Mouse (Mus musculus) spleen, adult 18-20 months (tissue): Measurements from ENCODE around the gene Brms1l.

Source experiments
- DNase-seq, 2 experiments: peaks; one replicate each; pipeline ENCODE4 v3.0.0; 2022; ENCODE audit warnings: mixed read lengths in 2 of 2

Gene Brms1l

DNA sequence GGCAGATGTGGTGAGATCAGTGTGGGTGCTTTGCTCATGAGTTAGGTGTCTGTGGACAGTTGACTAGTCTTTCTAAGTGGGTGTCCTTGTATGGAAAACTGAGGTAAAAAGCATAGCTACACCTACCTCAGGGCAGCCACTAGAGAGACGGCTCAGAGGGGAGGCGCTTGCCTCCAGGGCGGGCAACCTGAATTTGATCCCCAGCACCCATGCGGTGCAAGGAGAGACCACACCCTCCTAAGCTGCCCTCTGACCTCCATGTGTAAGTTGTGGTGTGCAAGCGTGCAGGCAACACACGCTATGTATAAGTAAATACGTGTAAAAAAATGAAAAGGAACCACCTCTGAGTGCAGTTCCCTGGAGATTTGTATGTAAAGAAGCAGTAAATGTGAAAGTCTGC is 24.5 kb downstream of the Brms1l start:
- no peak for DNase-seq

DNA sequence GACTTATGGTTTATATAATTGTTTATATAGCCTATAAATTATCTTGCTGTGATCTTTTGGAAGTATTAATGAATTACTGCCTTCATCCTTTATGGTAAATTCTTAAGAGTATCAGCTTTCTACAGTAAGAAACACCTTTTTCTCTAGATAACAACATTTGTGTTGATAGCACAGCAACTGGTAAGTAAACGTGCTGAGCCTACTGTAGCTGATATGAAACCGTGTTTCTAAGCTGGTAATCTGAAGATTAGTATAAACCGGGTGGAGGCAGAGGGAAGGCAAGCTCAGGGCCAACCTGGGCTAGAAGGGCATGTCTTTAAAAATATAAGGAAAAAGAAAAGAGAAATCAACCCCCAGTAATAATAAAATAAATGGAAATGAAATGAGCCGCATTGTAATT is 31.6 kb downstream of the Brms1l start:
- no peak for DNase-seq

- DNase-seq: no peak
Observed at GRCm38 (mm10) chr12:55869622-55870322, 33.6 kb downstream of the Brms1l start.

DNA sequence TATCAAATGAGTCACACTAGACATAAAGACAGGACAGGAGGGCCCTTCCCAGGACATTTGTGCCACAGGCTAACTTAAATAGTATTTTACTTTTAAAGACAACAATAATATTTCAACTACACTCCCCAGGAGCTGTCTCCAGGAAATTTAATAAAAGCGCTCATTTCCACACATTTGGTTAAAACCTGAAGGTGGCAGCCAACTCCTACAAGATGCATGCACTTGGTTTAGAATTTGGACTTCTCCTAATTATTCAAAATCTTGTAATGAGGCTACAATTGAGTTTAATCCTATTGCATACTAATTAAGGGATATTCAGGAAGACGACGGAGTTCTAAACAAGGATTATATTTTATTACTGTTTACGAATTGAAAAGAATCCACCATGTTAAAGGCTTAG is 49.3 kb downstream of the Brms1l start:
- no peak for DNase-seq

DNA sequence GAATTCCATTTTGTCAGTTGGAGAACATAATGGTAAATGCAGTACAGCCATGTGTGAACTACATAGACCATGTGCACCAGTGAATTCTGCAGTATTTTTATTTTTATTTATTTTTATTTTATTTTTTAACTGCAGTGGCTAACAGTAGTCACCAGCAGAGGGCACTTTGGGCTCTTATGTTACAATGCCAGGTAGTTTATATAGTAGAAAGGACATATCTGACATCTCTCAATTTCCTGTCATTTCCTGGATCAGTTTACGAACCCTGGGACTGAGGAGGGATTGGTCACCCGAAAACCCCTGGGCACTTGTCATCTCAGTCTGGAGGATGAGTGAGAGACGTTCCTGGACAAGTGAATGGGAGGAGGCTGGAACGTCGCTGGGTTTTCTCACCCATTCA is 52.4 kb downstream of the Brms1l start:
- no peak for DNase-seq

DNA sequence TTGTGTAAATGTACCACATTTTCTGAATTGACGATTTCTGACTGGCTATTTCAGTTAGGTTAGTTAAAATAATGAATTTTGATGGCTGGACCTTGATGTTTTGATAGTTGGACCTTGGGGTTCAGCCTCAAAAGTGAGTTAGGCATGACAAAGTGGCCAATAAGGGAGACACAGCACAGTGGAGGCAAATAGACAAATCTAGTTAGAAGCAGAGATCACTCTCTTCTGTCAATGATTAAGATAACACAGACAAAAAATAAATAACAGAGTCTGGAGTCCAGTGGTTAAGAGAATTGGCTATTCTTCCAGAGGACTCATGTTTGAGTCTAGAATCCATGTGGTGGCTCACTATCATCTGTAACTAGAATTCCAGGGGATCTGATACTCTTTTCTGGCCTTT is 68.7 kb downstream of the Brms1l start:
- no peak for DNase-seq

- DNase-seq: no peak
Observed at GRCm38 (mm10) chr12:55912138-55912537, 76.0 kb downstream of the Brms1l start.

GRCm38 (mm10) chr12:55913201-55913600 is 77.1 kb downstream of the Brms1l start:
- DNase-seq: no peak

DNA sequence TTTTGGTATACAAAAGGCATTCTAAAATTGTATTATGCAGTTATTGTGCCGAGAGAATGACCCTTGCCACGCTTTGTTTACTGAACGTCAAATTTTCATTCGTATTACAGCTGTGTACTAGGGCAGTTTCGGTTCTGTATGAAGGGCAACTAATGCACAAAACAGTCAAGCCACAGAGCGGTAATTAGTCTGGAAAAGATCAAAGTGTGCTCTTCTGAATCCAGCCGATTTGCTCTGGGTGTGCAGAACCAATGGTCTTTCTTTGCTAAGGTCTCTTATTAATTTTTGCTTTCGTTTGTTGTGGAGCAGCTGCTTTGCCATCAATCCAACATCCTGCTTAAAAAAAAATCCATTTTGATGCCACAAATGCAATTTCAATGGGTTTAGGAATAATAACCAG is 80.1 kb downstream of the Brms1l start:
- no peak for DNase-seq

DNA sequence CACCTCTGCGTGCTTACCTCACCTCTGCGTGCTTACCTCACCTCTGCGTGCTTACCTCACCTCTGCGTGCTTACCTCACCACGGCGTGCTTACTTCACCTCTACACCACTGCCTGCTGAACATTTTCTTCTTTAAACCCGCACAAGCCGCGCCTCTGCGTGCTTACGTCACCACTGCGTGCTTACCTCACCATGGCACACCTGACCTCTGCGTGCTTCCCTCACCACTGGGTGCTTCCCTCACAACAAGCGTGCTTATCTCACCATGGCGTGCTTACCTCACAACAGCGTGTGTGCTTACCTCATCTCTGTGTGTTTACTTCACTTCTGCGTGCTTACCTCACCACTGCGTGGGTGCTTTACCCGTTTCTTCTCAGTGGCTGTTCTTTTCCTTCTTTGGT is 80.9 kb downstream of the Brms1l start:
- DNase-seq: no peak
